Mouse (Mus musculus): ENCODE measurements around the gene Elf5. TPM values are rescaled to one million over a fixed set of nuclear protein-coding genes. Genes with fewer than 3 reads are reported as not detected.
A peak's percentile ranks its signal among the peaks of the same experiment; 100 is the strongest.

Elf5 gene
- polyA plus RNA-seq, 1 experiment from 2014 or later: 0.09 TPM

DNA sequence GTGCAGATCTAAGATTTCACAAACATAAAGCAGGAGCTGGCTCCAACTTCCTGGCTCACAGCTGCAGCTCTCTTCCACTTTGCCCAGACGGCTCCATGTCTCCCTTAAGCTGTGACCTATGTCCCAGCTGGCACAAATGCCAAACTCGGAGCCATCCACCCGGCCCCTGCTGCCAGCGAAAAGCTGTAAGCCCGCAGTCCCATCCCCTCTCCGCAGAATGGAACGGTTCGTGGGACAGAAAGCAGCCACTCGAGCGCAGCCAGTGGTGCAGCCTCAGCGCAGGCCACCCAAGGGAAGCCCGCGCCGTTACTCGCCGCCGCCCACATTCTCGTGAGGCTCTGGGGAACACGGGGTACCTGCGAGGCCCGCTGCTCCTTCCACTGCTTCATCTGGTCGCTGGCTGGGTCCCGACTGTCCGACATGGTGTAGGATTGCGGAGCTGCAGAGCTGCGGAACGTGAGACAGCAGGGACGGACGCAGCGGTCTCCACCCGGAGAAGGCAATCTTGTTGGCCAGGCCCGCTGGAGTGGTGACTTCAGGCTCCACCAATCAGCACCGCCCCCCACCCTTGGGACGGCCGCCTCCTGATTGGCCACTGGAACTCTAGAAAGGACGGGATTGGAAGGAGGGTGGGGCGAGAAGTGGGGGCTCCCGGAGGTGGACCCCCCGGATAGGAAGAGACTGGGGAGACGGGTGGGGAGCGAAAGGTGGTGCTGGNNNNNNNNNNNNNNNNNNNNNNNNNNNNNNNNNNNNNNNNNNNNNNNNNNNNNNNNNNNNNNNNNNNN lies 73.3 kb downstream of the Elf5 start, which contains the start of gene Cat:
Gene Cat, minus strand, starts transcription at position 544 of the 785 bp plus-strand sequence.
- Histone ChIP-seq H3K27me3 (ENCODE audit: control insufficient read depth, insufficient read depth, low read depth, low read length) (no peaks in the 10 kb centered on the region), H3K9me3 (replicated peaks; ENCODE audit: control insufficient read depth, low read length) (no peaks in the 10 kb centered on the region), H3K36me3 (ENCODE audit: control insufficient read depth, insufficient read depth) (no peaks in the 10 kb centered on the region), H3K27ac (ENCODE audit: low read length) (peak within 1 kb of the TSS; percentile 98), H3K4me2 (ENCODE audit: low read depth, low read length) (peak within 1 kb of the TSS; percentile 89), H3K4me3 (ENCODE audit: low read depth, low read length) (peak within 1 kb of the TSS; percentile 78), H3K9ac (ENCODE audit: low read depth, low read length) (peak within 1 kb of the TSS; percentile 91), H3K4me1 (ENCODE audit: control insufficient read depth, low read depth, low read length) (peaks cover 29% of the 10 kb centered on the region)
- ATAC-seq (ENCODE audit: low read depth): peak; percentile 92
- WGBS (ENCODE audit: insufficient replicate concordance): under 1% methylated on average over 41 of the region's 41 CpGs

GRCm38 (mm10) chr2:103492526-103492925 lies 81.0 kb downstream of the Elf5 start:
- no peak overlapping the region for H3K27ac ChIP-seq (ENCODE audit: low read length)
- no peaks in the 10 kb centered on the region for H3K36me3 ChIP-seq (ENCODE audit: control insufficient read depth, insufficient read depth)
- H3K4me3 ChIP-seq (ENCODE audit: low read depth, low read length): no peak overlapping the region
- no peaks in the 10 kb centered on the region; the same call in 1 of the 2 replicates for H3K4me1 ChIP-seq (ENCODE audit: control insufficient read depth, low read depth, low read length)
- WGBS (ENCODE audit: insufficient replicate concordance): 54% methylated on average over 4 of the region's 4 CpGs
- no peaks in the 10 kb centered on the region for H3K27me3 ChIP-seq (ENCODE audit: control insufficient read depth, insufficient read depth, low read depth, low read length)
- no peak overlapping the region for H3K4me2 ChIP-seq (ENCODE audit: low read depth, low read length)
- no peak for ATAC-seq (ENCODE audit: low read depth)
- H3K9ac ChIP-seq (ENCODE audit: low read depth, low read length): no peak overlapping the region
- H3K9me3 ChIP-seq (replicated peaks; ENCODE audit: control insufficient read depth, low read length): no peaks in the 10 kb centered on the region

- Histone ChIP-seq H3K4me2 (ENCODE audit: low read depth, low read length) (no peak overlapping the region), H3K27ac (ENCODE audit: low read length) (no peak overlapping the region), H3K9ac (ENCODE audit: low read depth, low read length) (no peak overlapping the region), H3K4me3 (ENCODE audit: low read depth, low read length) (no peak overlapping the region), H3K36me3 (ENCODE audit: control insufficient read depth, insufficient read depth) (no peaks in the 10 kb centered on the region), H3K9me3 (replicated peaks; ENCODE audit: control insufficient read depth, low read length) (no peaks in the 10 kb centered on the region), H3K27me3 (ENCODE audit: control insufficient read depth, insufficient read depth, low read depth, low read length) (no peaks in the 10 kb centered on the region), H3K4me1 (ENCODE audit: control insufficient read depth, low read depth, low read length) (no peaks in the 10 kb centered on the region; the same call in 1 of the 2 replicates)
- WGBS (ENCODE audit: insufficient replicate concordance): 53% methylated on average over 4 of the region's 4 CpGs
- ATAC-seq (ENCODE audit: low read depth): no peak; the same call in 1 of the 2 replicates
These were observed 82.3 kb downstream of the Elf5 start for GRCm38 (mm10) chr2:103493827-103494226.

DNA sequence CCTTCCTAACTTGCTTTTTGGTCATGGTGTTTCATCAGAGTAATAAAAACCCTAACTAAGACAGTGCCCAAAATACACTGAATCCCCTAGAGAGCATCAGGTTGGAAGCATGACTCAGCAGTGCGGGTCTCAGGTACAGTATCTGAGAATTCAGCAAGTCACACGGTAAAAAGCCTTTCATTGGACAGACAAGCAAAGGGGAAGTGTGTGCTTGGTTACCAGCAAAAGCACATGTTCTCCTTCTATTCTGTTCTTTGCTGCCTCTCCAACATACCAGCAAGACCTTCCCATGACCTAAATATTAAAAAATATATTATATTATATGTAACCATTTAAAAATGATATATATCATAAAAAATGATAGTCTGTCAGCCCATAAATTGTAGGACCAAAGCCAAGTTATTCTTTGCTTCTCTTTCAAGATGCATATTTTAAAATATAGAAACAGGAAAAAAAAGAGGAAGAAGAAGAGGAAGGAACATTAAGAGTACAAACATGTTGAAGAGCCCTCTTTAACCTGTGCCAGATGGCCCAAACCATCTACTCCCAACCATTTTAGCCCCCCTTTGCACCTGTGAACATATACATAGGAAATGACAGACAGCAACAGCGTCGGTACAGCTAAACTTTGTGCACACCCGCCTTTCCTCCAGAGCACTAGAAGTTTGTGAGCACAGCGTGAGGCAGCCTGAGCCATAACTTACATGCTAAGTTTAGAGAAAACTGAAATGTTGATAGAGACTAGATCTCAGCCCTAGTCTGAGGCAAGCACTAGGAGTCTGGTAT lies 84.3 kb downstream of the Elf5 start:
- Histone ChIP-seq H3K27me3 (ENCODE audit: control insufficient read depth, insufficient read depth, low read depth, low read length) (no peaks in the 10 kb centered on the region), H3K9me3 (replicated peaks; ENCODE audit: control insufficient read depth, low read length) (no peaks in the 10 kb centered on the region), H3K4me3 (ENCODE audit: low read depth, low read length) (no peak overlapping the region), H3K36me3 (ENCODE audit: control insufficient read depth, insufficient read depth) (no peaks in the 10 kb centered on the region), H3K27ac (ENCODE audit: low read length) (no peak overlapping the region), H3K9ac (ENCODE audit: low read depth, low read length) (no peak overlapping the region), H3K4me1 (ENCODE audit: control insufficient read depth, low read depth, low read length) (no peaks in the 10 kb centered on the region; the same call in 1 of the 2 replicates), H3K4me2 (ENCODE audit: low read depth, low read length) (no peak overlapping the region)
- no peak; the same call in 1 of the 2 replicates for ATAC-seq (ENCODE audit: low read depth)
- WGBS (ENCODE audit: insufficient replicate concordance): 41% methylated on average over 6 of the region's 6 CpGs

Other genes with a start within 250 kb of the Elf5 start
- gene Ehf, start 108.4 kb upstream of the Elf5 start, polyA plus RNA-seq (2015; fragmentation: Nextera tagmentation; extraction: Ambion mirVana): 0.12 and 0.34 TPM in 2 replicates
- 270 and 309 TPM in 2 replicates for gene Cat, start 73.5 kb downstream of the Elf5 start, polyA plus RNA-seq (2015; fragmentation: Nextera tagmentation; extraction: Ambion mirVana)
- gene Abtb2, start 154.6 kb downstream of the Elf5 start, polyA plus RNA-seq (2015; fragmentation: Nextera tagmentation; extraction: Ambion mirVana): 2.5 and 3.3 TPM in 2 replicates